Mouse (Mus musculus): ENCODE data around the gene Dcaf7.
"Not testable (repeated sequence)": the region's sequence is repeated elsewhere in the genome, so short reads cannot be mapped to it uniquely, and the experiment has no call there.

The Dcaf7 gene

GRCm38 (mm10) chr11:106036548-106037417 lies at the start of gene Dcaf7:
Gene Dcaf7 (plus strand): TSS chr11:106036872.
- peak; percentile 96 for DNase-seq (ENCODE audit: low spot score)

DNA sequence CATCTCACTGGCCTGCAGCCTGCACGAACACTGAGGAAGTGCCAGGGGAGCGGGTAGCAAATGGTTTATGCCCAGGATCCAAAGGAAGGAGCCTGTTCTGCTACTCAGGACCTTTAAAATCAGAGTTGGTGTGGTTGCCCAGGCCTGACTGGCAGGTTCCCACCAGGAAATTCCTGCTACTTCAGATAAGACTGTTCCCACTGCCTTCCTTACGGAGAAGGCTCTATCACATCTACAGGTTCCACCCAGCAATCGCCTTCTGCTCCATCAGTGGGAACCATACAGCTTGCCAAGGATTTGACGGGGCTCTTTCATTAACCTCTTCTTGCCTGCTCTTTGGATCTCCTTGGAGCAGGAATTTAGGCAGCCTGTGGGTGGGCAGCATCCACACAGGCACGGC lies 49.2 kb upstream of the Dcaf7 start:
- no peak for DNase-seq (ENCODE audit: low spot score)

DNA sequence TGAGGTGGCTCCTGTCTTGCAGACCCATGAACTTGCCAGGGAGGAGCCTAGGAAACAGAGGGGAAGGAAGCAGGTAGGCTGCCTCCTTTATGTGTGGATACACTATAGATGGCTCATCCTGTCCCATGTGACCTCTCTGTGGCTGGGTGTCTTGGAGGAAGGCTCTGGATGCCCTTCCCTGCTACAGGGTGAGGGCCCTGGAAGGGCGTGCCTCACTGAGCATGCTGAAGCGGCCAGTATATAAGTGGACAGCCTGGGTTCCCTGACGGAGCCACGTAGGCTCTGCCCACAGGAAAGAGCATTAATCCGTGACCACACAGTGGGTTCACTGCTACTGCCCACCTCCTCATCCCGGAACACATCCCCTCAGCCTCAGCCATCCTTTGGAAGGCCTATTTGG lies 47.2 kb upstream of the Dcaf7 start:
- no peak for DNase-seq (ENCODE audit: low spot score)

GRCm38 (mm10) chr11:105990231-105990630 lies 46.4 kb upstream of the Dcaf7 start:
- DNase-seq (ENCODE audit: low spot score) = no peak

GRCm38 (mm10) chr11:105994375-105994774 lies 42.3 kb upstream of the Dcaf7 start, which contains the start of gene Ace3:
Gene Ace3 (plus strand): TSS chr11:105994675.
- no peak for DNase-seq (ENCODE audit: low spot score)

DNA sequence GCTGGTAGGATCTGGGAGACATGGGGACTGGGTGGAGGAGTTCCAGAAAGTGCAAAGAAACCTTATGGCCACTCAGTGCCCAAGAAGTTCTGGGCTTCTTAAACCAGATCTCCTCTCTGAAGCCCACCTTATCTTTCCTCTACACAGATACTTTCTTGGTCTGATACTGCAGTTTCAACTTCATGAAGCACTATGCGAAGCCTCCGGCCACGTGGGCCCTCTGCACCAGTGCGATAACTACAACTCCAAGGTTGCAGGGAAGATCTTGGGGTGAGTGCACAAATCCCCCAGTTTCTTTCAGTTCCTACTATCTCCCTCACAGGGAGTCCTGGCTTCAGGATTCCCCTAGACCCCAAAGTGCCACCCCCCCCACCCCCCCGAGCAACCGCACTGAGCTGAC lies 36.6 kb upstream of the Dcaf7 start:
- DNase-seq (ENCODE audit: low spot score) = no peak

GRCm38 (mm10) chr11:106001718-106002117 lies 35.0 kb upstream of the Dcaf7 start:
- DNase-seq (ENCODE audit: low spot score) = no peak

GRCm38 (mm10) chr11:106004576-106004975 lies 32.1 kb upstream of the Dcaf7 start:
- no peak for DNase-seq (ENCODE audit: low spot score)

- no peak for DNase-seq (ENCODE audit: low spot score)
These were observed 30.7 kb upstream of the Dcaf7 start for GRCm38 (mm10) chr11:106005970-106006369.

GRCm38 (mm10) chr11:106007821-106008220 lies 28.9 kb upstream of the Dcaf7 start, which contains the start of gene Kcnh6:
Gene Kcnh6 (plus strand): TSS chr11:106008124.
- peak; percentile 81 for DNase-seq (ENCODE audit: low spot score)

- DNase-seq (ENCODE audit: low spot score) = no peak
These were observed 24.0 kb upstream of the Dcaf7 start for GRCm38 (mm10) chr11:106012711-106013110.

GRCm38 (mm10) chr11:106013556-106014225 lies 23.0 kb upstream of the Dcaf7 start:
- no peak for DNase-seq (ENCODE audit: low spot score)

- DNase-seq (ENCODE audit: low spot score) = no peak
These were observed 20.2 kb upstream of the Dcaf7 start for GRCm38 (mm10) chr11:106016440-106016839.

DNA sequence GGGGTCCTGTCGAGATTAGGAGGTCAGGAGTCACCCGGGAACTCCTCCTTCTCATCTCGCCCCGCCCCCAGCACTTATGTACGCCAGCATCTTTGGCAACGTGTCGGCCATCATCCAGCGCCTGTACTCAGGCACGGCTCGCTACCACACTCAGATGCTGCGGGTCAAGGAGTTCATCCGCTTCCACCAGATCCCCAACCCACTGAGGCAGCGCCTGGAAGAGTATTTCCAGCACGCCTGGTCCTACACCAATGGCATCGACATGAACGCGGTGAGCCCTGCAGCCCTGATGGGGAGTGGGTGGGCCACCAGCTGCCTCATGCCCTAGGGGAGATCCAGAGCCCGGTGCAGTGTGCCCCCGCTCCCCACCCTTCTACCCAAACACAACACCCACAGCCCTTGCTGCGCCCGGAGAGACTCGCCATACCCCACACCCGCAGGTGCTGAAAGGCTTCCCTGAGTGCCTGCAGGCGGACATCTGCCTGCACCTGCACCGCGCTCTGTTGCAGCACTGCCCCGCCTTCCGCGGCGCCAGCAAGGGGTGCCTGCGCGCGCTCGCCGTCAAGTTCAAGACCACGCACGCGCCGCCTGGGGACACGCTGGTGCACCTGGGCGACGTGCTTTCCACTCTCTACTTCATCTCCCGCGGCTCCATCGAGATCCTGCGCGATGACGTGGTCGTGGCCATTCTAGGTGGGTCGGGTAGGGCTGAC lies 16.5 kb upstream of the Dcaf7 start:
- DNase-seq (ENCODE audit: low spot score) = no peak

GRCm38 (mm10) chr11:106025774-106026173 lies 10.9 kb upstream of the Dcaf7 start:
- DNase-seq (ENCODE audit: low spot score) = no peak

DNA sequence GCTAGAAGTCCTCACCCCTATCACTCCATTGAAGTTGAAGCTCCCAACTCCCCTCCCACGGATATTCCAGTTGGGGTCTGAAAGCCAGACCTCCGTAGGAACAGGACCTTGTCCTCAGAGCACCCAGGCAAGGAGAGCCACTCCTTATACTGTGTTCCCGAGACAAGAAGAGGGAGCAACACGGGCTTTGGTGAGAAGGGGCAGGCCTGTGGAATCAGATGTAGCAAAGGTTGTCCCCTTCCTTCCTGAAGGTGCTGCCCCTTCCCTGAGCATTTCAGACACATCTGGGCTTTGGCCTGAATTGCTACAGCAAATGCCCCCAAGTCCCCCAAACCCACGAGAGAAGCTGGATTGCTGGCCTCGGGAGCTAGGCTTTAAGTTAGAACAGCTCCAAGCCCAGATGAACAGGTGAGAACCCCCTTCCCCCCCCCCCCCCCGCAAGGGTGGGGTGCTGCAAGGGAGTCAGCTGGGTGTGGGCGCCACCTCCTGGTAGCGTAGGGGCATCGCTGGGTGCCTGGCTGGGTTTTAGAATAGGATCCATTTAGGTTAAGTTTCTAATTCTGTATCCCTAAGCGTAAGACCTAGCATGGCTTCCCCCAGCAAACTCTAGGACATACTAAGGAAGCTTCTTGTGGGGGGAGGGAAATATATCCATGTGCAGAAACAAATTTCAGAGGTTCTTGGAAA lies 10.1 kb upstream of the Dcaf7 start:
- peak; percentile 33 for DNase-seq (ENCODE audit: low spot score)

DNA sequence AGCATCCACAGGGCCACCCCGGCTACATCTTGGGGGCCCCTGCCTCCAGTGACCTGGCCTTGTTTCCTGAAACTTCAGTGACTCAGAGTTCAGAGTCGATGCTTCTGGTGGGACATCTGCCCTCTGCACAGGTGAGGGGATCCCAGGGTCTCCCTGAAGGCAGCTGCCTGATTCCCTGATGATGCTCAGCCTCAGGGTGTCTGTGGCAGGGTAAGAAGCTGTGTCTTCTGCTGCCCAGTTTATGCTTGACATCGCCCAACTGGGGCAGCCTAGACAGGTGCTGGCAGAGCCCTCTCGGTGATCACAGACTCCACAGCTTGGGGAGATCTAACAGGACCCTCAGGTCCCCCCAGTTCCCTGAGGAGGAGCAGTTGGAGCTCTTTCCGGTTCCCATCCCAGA lies 9.1 kb upstream of the Dcaf7 start:
- no peak for DNase-seq (ENCODE audit: low spot score)

DNA sequence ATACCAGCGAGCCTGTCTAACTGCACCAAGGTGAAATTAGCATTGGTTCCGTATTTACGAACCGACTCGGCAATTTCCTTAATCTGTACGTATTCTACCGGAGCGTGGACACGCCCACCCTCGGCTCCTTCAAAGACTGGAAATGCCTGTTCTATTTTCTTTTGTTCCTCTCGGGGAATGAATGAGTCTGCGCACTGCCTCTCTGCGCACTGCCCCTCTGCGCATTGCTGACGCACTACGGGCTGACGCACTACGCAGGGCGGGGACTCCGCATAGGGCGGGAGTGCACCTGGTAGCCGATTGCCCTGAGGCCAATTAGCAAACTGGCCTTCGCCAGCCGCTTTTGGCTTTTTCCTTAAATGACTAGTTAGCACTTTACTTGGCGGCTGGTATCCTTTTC lies 4.6 kb upstream of the Dcaf7 start:
- not testable (repeated sequence) for DNase-seq (ENCODE audit: low spot score)

- no peak for DNase-seq (ENCODE audit: low spot score)
These were observed 3.2 kb upstream of the Dcaf7 start for GRCm38 (mm10) chr11:106033491-106033919.

- no peak for DNase-seq (ENCODE audit: low spot score)
These were observed 1.7 kb upstream of the Dcaf7 start for GRCm38 (mm10) chr11:106034986-106035385.

DNA sequence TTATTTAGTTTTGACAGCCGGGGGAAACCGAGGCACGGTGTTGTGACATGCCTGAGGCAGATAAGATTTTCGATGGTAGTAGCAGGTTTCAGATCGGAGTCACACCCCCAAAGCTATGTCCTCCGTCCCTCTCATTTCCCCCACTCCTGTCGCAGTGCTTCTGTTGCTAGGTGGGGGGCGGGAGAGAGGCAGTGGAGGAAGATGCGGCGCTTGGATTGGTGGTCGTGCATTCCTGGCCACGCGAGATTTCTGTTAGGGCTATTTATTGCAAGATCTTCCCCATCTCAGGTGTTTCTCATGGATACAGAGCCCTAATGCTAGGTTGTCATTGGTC lies 713 bp downstream of the Dcaf7 start:
- peak; percentile 26 for DNase-seq (ENCODE audit: low spot score)

- DNase-seq (ENCODE audit: low spot score) = no peak
These were observed 7.7 kb downstream of the Dcaf7 start for GRCm38 (mm10) chr11:106044349-106044748.

Data from ovary, postnatal 14 days (tissue).